Mouse (Mus musculus): Measurements from ENCODE around the gene Cenpx.
"Not testable (repeated sequence)": the region's sequence is repeated elsewhere in the genome, so short reads cannot be mapped to it uniquely, and the experiment has no call there.

Cenpx gene

DNA sequence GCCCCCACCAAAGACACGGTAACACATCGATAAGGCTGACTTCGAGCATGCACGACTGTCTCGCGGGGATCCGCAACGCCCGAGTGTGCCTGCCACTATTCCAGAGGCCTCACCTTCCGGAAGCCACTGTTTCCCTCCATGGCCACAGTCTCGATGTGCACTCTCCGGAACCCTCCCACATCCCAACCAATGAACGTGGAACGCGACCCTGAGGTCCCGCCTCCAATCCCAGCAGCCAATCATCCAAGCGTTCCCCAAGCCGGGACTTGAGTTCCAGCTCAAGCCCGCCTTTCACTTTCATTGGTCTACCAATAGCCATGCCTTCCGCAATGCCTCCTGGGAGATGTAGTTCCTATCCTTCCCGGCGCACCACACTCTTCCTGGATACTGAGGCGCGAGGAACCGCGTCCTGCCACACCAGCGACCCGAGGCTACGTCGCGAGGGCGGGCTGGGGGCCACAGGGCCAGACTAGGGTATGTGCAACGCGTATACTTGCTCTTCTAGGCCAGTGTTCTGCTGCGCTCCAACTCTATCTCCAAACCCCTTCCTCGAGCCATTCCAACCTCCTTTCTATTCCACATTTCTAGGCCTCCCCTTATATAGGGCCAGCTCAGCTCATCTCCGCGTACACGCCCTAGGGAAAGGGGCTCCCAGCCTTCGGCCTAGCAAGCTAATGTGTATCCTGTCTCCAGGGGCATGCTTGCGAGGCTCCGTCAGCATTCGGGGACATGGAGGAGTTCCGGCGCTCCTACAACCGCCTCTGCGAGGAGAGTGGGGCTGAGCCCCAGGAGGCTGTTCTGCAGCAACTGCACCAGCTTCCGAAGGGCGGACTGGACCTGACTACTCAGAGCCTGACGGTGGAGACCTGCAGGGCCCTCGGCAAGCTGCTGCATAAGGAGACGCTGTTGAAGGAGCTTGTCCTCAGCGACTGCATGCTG, at the start of gene Cenpx, which contains the start of gene Lrrc45:
Gene Cenpx (minus strand): TSS at position 159 of the 939 bp plus-strand sequence.
Gene Lrrc45 (plus strand): TSS at position 346 of the 939 bp plus-strand sequence.
- DNase-seq (ENCODE audit: inconsistent ontology term): peak; percentile 99

DNA sequence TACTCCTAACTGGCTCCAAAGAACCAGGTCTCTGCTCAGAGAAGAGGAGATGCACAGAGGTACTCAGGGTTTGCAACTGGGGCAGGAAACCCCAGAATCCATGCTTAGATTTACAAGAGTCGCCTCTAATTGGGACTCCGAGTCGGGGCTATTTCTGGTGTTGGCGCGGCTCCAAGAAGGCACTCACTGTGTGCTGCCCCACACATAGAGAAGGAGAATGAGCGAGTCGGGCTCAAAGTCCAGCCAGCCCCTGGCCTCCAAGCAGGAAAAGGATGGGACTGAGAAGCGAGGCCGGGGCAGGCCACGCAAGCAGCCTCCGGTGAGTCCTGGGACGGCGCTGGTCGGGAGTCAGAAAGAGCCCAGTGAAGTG, 49.1 kb upstream of the Cenpx start, which contains the start of gene Hmga1b:
Gene Hmga1b (plus strand): TSS at position 123 of the 370 bp plus-strand sequence.
- DNase-seq (ENCODE audit: inconsistent ontology term): peak; percentile 13

DNA sequence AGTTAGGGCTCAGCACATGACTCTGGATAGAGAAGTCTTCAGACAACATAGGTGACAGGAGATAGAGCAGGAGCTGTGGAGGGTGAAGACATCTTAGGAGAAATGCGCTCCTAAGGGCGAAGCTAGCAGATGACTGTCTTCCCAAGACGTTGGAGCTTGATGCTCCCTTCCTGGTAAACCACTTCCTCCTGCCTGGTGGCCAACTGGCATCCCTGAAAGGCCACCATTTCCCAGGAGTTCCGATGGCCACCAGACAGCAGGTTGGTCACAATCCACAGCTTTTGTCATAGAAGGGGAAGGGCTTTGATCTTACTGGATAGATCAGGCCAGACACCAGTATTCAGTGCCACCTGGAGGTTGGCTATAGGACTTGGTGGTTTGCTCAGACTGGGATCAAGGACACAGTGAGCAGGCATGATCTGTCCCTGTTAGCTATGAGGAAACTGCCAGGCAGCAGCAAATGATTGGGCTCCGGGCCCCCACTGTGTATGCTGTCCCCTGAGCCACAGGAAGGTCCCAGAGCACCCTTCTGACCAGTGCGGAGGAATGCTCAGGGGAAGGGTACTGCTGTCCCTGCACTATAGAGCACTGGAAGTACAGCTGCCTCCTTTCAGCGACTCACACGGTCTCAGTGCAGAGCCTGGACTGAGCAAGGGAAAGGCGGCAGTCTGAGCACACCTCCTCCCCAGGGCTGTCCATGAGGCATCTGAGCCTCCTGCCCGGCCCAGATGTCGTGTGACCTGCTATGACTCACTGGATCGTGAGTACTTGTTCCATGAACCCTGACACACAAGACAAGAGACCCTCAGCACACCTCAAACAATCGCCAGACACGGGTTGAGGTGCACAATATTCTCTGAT, 48.5 kb upstream of the Cenpx start:
- no peak for DNase-seq (ENCODE audit: inconsistent ontology term)

DNA sequence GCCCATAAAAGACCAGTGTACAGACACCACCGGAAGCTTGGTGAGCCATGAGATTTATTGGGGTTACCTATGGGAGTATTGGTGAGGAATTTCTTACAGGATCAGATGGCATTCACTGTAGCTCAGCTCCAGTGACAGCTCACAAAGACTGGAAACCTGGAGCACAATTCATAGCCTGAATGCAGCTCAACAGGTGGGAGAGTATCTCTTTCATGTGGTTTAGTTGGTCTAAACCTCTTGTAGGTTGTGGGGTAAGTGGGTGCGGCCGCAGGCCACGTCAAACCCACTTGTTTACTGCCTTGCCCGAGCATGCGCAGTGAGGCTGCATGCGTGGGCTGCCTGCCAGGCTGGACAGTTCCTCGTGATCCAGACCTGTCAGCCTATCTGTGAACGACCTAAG, 46.7 kb upstream of the Cenpx start:
- DNase-seq (ENCODE audit: inconsistent ontology term): no peak

DNA sequence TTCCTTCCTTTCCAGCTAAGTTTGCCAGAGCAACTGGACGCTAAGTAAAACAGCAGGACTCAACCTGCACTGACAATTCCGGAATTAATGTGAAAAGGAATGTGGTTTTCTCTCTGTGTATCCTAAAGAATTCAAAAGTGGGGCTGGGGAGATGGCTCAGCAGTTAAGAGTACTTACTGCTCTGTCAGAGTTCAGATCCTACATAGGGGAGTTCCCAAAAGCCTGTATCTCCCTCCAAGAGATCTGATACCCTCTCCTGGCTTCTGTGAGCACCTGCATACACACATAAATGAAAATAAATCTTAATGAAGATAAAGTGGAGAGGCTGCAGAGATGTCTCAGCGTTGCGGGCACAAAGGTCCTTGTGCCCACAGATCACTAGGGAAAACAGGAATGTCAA, 38.1 kb upstream of the Cenpx start:
- no peak for DNase-seq (ENCODE audit: inconsistent ontology term)

DNA sequence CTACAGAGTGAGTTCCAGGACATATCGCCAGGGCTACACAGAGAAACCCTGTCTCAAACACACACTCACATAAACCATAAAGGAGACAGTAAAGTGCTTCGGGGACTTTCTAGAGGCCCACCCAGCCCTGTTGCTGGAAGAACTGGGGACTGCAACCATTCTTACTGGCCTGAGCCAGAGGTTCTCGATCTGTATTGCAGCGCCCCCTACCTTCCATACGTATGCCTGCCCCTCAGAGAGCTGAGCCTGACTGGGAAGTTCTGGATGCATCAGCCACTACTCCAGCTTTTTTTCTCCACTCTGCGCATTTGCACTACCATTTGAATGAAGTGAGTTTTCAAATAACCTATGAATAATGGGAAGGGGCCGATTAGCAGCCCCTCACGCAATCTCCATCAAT, 35.9 kb upstream of the Cenpx start:
- DNase-seq (ENCODE audit: inconsistent ontology term): no peak

DNA sequence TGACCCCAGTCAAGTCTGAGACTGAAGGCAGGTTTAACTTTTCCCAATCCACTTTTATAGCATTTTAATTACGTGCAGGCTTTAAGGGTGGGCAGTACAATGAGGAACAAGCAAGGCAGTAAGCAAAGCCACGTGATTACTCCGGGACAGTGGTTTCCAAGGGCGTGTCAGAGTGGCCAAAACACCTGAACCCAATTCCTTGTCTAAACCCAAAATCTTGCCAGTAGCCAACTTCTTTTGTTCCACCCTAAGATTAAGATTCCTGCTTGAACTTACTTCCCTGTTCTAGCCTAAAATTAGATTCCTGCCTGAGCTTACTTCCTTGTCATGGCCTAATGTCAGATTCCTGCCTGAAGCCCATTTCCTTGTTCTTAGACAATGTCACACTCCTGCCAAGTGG, 34.4 kb upstream of the Cenpx start:
- no peak for DNase-seq (ENCODE audit: inconsistent ontology term)

DNA sequence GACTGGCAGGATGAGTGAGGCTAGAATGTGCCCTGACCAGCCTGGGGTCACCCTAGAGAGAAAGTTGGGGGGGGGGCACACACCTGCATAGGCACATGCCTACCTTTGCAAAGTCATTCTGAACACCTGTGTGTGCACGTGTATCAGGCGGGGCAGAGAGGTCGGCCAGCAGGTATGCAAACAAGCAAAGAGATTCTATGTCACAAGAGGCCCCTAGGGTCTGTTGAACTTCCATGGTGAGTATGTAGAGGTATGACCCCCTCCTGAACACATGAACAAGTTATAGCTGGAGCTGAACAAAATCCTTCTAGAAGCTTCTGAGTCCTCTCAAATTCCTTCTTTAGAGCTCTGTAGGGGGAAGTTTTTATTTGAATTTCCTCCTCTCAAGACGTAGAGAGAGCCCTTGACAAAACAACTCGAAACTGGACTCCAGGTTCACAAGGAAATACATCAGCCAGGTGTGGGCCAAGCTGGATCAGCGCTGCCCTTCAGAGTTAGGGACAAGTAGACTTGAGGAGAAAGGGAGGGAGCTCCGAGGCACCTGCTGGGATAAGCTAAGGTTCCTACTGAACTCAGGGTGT, 30.7 kb upstream of the Cenpx start:
- DNase-seq (ENCODE audit: inconsistent ontology term): no peak

DNA sequence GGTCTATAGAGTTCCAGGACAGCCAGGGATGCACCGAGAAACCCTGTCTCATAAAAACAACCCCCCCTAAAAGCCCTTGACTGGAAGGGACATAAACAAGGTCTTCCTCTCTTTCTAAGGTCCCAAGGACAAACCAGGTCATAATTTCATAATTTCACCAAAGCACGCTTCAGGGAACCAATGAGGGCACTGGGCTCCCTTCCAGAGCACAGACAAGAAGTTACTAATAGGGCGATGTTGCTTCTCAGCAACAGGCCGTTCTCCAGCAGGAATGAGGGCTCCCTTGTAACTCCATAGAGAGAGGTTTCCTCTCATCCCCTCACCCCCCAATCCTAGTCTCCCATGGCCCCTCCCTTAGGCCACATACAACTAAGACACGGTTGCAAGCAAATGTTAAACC, 27.4 kb upstream of the Cenpx start:
- no peak for DNase-seq (ENCODE audit: inconsistent ontology term)

DNA sequence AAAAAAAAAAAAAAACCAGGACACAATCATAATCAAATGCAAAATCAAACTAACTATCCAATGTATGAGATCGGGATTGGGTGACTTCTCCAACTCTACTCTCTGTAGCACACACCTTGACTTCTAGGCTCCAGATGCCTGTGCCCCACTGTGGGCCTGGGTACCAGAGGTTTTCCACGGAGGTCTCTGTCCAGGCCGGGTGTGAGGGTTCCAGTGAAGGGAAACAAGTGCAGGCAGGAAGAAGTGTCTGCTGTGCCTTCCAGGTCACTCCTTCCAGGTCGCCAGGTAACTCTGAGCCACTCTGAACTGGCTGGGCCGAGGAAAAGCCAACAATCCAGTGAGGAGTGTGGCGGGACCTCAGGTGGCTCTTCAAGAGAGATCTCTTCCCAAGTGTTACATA, 22.9 kb upstream of the Cenpx start:
- DNase-seq (ENCODE audit: inconsistent ontology term): no peak

DNA sequence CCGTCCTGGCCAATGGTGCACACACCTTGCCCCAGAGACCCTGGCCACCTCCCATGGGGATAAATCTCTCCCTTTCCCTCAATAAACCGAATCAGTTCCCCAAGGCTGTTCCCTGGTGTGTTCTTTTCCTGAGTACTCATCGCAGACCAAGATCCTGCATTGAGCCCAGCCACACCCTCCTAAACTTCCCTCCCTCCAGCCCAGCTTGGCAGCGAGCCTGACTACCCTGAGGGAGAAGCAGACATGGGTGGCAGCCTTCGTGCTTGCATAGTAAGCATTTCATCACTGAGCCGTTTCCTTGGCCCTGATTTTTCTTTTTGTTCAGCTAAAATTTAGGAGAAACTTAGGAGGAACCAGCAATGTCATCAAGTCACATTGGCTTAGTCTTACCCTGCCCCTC, 20.0 kb upstream of the Cenpx start:
- no peak for DNase-seq (ENCODE audit: inconsistent ontology term)

DNA sequence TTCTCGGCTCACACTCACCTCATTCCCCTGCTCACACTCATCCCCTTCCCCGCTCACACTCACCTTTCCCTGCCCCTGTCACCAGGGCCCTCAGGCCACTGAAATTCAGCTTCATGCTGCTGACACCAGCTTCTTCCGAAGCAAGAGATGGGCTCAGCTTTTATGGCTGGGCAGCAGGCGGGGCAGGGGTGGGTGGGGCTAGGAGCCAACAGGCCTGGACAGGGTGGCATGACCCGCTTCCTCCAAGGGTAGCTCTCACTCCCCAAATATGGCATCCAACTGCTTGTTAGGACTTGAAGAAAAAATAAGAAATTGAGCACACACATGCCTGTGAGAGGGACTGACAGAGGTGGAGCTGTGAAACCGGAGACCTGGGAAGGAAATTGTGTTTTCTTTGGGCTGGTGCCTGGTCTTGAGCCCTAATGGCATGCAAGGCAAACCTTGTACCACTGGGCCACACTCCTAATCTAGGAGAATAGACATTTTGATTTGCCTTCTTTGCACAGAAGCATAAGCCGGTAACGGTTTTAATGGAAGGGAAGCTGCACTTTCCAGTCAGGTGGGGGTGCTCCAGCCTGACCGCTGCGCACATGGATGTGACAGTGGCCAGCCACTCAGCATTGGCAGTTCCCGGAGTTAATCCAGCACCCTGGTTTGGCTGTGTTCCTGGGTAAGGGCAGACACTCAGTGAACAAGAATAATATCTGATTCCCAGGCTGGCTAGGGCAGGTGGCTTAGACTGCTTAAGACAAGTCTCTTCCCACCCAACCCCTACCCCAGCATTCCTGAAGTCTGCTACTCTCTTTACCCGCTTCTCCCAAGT, 18.5 kb upstream of the Cenpx start, which contains the start of gene Cbr2:
Gene Cbr2 (minus strand): TSS at position 257 of the 823 bp plus-strand sequence.
- DNase-seq (ENCODE audit: inconsistent ontology term): no peak

DNA sequence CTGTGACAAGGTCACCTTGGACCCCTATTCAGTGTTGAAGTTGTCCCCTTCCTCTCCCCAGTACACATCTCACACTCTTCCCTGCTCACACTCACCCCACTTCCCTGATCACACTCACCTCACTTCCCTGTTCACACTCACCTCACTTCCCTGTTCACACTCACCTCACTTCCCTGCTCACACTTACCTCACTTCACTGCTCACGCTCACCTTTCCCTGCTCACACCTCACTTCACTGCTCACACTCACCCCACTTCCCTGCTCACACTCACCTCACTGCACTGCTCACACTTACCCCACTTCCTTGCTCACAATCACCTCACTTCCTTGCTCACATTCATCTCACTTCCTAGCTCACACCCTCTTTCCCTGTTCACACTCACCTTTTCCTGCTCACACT, 17.9 kb upstream of the Cenpx start:
- no peak for DNase-seq (ENCODE audit: inconsistent ontology term)

DNA sequence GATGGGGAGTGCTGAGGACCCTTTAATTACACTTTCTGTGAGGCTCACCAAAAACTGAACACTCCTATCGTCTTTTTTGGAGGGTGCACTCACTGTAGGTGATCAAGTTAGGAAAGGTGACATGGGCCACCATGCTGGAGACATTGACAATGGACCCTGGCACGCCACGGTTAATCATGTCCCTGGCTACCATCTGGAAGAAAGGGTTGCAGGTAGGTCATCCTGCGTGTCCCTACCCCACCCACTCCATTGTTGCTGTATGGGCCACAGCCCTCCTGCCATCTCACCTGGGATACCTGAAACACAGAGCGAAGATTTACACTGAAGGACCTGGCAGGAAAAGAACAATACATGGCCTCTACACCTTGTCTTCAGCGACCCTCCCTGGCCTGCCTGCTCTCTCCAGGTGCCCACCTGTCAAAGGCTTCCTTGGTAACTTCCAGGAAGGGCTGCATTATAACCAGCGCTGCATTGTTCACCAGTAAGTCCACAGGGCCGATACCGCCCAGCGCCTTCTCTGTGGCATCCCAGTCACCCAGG, 16.9 kb upstream of the Cenpx start:
- DNase-seq (ENCODE audit: inconsistent ontology term): no peak

DNA sequence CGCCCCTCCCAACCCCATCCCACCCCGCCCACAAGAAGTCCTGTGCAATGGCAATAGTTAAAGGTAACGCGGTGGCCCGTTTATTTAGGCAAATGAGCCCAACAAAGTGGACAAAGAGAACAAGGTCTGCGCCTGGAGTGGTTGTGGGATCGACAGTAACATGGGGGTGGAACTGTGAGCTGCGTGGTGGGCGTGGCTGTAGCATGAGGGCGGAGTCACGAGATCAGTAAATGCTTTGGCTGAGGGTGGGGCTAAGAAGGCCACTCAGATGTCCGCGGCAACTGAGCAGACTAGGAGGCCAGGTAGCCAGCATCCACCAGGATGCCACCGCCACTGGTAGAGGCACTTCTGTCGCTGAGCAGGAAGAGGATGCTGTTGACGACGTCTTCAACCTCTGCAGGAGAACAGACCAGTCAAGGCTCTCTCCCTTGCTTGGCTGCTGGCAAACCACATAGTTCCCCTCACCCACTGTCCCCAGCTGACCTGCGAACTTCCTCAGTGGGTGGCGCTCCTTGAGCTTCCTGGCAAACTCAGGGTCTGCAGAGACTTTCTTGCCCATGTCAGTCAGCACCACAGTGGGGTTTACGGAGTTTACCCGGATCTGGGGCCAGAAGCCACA, 16.0 kb upstream of the Cenpx start:
- not testable (repeated sequence) for DNase-seq (ENCODE audit: inconsistent ontology term)

DNA sequence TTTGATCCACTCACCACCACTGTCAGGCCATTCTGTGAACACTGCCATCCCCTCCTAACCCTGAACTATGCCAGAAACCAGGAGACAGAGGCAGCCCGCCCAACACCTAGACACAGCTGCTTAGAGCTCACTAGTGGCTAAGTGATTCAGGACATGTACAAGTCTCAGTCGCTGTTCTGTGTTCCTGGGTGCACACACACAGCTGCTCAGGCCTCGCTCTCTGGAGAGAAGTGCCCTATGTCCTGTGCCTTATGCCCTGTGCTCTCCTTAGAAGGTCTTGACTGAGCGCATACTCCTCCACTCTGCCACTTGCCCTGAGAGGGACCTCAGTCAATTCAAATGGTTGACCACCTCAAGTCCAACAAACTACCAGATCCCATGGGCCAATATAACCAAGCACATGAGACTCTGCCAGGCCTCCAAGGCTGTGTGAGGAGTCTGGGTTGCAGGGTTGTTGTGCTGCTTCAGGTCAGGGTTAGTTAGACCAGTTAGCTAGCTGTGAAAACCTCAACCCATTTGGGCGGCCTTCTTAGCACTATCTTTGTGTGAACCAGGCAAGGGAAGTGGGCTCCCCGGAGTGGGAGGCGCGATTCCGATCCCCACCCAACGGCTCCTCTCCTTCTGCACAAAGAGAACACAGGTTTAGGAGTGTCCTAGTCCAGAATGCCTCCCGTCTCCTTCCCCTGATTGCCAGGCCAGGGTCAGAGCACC, 15.1 kb upstream of the Cenpx start:
- no peak for DNase-seq (ENCODE audit: inconsistent ontology term)

DNA sequence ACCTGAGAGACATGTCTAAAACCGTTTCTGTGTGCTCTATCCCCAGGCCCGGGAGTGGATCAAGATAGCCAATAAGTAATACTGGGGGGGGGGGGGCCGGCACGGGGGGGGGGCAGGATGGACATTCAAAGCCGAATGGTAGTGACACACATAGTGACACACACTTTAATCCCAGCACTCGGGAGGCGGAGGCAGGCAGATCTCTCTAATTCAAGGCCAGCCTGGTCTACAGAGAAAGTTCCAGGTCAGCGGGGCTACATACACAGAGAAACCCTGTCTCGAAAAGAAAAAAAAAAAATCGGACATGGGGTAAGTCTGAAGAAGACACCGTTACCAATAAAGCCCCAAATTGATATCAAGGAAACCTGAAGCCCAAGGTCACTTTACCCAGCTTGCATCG, 14.0 kb upstream of the Cenpx start:
- no peak for DNase-seq (ENCODE audit: inconsistent ontology term)

DNA sequence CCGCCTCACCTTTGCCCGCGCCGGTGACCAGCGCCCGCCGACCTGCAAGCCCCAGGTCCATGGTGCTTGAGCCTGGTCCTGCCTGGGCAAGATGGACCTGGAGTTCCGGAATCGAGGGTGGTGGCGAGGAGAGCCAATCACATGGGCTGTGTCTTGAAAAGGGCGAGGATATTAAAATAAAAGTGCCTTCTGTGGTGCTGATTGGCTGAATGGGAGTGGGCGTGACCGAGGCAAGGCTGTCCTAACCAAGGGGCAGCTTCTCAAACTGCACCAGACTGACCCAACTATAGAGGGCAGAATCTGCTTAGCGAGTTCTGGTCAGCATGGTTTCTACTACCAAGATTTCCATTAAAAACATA, 13.6 kb upstream of the Cenpx start, which contains the start of gene Dcxr:
Gene Dcxr (minus strand): TSS at position 113 of the 359 bp plus-strand sequence.
- peak; percentile 93 for DNase-seq (ENCODE audit: inconsistent ontology term)

DNA sequence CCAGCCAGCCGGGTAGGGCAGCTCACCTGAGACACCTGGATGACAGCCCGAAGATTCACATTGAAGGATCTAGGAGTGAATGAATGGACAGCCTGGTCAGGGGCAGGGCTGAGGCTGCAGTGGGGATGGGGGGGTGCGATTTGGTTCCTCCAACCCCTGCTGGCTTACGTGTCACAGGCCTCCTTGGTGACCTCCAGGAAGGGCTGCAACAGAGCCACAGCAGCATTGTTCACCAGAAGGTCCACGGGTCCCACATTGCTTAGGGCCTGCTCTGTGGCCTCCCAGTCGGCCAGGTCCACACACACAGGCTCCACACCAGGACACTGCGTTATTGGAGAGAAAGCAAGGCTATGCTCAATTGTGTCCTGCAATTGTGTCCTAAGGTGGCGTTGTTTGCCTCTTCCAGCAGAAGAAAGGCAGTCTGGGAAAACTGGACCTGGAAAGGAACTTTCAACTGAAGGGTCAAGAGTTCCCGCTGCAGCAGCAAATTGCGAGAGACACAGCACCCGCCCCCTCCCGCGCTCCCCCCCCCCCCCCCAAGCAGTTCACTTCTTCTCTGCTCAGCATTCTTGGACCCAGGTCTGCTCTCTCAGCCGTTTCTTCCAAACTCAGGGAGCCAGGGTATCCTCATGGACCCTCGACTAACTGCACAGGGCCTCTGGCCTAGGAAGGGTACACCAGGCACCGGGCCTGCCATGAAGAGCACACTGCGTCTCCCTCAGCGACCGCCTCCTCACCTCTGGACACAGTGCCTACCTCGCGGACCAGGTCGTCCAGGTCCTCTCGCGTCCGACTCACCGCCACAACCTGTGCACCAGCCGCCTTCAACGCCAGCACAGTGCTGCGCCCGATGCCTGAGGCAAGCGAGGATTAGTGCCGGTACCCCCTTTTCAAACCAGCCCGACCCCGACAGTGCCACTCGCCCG, 13.0 kb upstream of the Cenpx start:
- DNase-seq (ENCODE audit: inconsistent ontology term): no peak
